Mouse (Mus musculus) ES-E14 (cell line): ENCODE results near the gene Pigf. TPM values are rescaled to one million over a fixed set of nuclear protein-coding genes. Genes with fewer than 3 reads are reported as not detected.

ENCODE experiments used
- DNase-seq: peaks from one replicate; pipeline ENCODE4 v3.0.0-alpha.2; 2013; ENCODE audit warnings: low read depth, low spot score
- H3K27ac ChIP-seq: 2 replicates; pipeline ENCODE4 v1.5.1; 2012; ENCODE audit warnings: low read depth, mild to moderate bottlenecking, low read length, moderate library complexity, mixed read lengths; ENCODE audit not compliant: poor library complexity, insufficient read depth, severe bottlenecking
- H3K36me3 ChIP-seq: 2 replicates; pipeline ENCODE4 v1.6.1; 2012; ENCODE audit warnings: mild to moderate bottlenecking, low read length, moderate library complexity, mixed read lengths; ENCODE audit not compliant: control insufficient read depth, poor library complexity, insufficient read depth, severe bottlenecking
- H3K4me1 ChIP-seq, 2 experiments: fragments of 150-350 bp in 1 of 2; sonication (generic) in 1 of 2; 2 replicates each; pipeline ENCODE4 v1.6.1; 2012; ENCODE audit warnings: low read length in 2 of 2, mild to moderate bottlenecking in 1 of 2, mixed read lengths in 1 of 2; ENCODE audit not compliant: control insufficient read depth in 2 of 2, insufficient read depth in 2 of 2, poor library complexity in 1 of 2
- H3K4me3 ChIP-seq, 2 experiments: fragments of 150-350 bp in 1 of 2; sonication (generic) in 1 of 2; 2 replicates each; pipeline ENCODE4 v1.5.1; 2012; ENCODE audit warnings: low read length in 2 of 2, low read depth in 1 of 2, mild to moderate bottlenecking in 1 of 2, mixed read lengths in 1 of 2; ENCODE audit not compliant: insufficient read depth in 1 of 2, poor library complexity in 1 of 2, severe bottlenecking in 1 of 2
- H3K9ac ChIP-seq: 2 replicates; pipeline ENCODE4 v1.6.1; 2012; ENCODE audit warnings: low read depth, mild to moderate bottlenecking, low read length, mixed read lengths; ENCODE audit not compliant: poor library complexity, insufficient read depth, severe bottlenecking
- H3K9me3 ChIP-seq: fragments of 150-350 bp; sonication (generic); 2 replicates; pipeline ENCODE4 v1.6.1; 2012; ENCODE audit warnings: low read depth, mild to moderate bottlenecking, low read length; ENCODE audit not compliant: control insufficient read depth, insufficient read depth
- CHD2 ChIP-seq: IDR thresholded peaks from 2 replicates; pipeline ENCODE4 v1.6.1; 2014; ENCODE audit warnings: mild to moderate bottlenecking, low read depth, low read length, inconsistent platforms
- HCFC1 ChIP-seq: IDR thresholded peaks from 2 replicates; pipeline ENCODE4 v1.6.1; 2012; ENCODE audit warnings: low read length, inconsistent platforms, borderline replicate concordance; ENCODE audit not compliant: insufficient read depth
- MAFK ChIP-seq: IDR thresholded peaks from 2 replicates; pipeline ENCODE4 v1.6.1; 2014; ENCODE audit warnings: mild to moderate bottlenecking, low read depth, low read length, inconsistent platforms; ENCODE audit not compliant: insufficient read depth
- ZC3H11A ChIP-seq: IDR thresholded peaks from 2 replicates; pipeline ENCODE4 v1.6.1; 2012; ENCODE audit warnings: low read depth, mild to moderate bottlenecking, inconsistent platforms, low read length, borderline replicate concordance
- ZNF384 ChIP-seq: IDR thresholded peaks from 2 replicates; pipeline ENCODE4 v1.6.1; 2012; ENCODE audit warnings: low read depth, low read length, inconsistent platforms
- in situ Hi-C, 2 experiments: fragments of 600-800 bp; cut with MboI; formaldehyde crosslinking; loops; one replicate each; pipeline ENCODE4 v1.15.1; 2025; ENCODE audit warnings: low sequenced_read_pairs in 2 of 2, inconsistent platforms in 1 of 2; ENCODE audit not compliant: unreplicated experiment in 2 of 2
- total RNA-seq: library from RNA; depleted of rRNA; stranded (reverse); fragments of 300-350 nt; gene quantifications from 2 replicates; pipeline ENCODE4 v1.2.3, GENCODE M21; 2012

The Pigf gene
- total RNA-seq, 1 experiment, result 74.4 TPM

DNA sequence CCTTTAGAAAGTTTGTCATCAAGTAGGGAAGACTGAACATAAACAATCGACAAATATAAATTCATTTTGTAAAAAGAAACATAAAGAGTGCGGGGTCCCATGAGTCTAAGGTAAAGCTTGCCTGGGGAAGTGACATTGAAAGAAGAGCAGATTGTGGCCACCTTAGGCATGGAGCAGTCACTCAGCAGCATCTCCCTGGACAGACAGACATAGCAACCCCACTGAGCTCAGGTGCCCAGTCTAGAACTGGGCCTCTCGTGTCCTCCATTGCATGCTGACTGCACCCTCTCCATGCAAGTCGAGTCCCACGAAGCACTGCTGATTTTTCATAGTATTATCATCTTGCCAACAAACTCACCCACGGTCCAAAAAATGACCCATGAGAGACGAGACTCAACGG is 19.6 kb upstream of the Pigf start:
- DNase-seq, result no peak
- H3K4me3 ChIP-seq, result no peak overlapping the region
- in situ Hi-C loops, result loop anchor here (10.0 to 25.0 kb wide), 2 partner anchors 130 to 193 kb away; partner anchors contain the start of gene Tmem247 (in 1 of the 2)
- H3K9me3 ChIP-seq, result no peaks in the 10 kb centered on the region
- no peak overlapping the region for H3K27ac ChIP-seq
- no peaks in the 10 kb centered on the region for H3K36me3 ChIP-seq
- H3K9ac ChIP-seq, result no peak overlapping the region
- TF ChIP-seq CHD2 (no peak), HCFC1 (no peak), ZNF384 (no peak), MAFK (no peak), ZC3H11A (no peak)
- H3K4me1 ChIP-seq, result no peaks in the 10 kb centered on the region

DNA sequence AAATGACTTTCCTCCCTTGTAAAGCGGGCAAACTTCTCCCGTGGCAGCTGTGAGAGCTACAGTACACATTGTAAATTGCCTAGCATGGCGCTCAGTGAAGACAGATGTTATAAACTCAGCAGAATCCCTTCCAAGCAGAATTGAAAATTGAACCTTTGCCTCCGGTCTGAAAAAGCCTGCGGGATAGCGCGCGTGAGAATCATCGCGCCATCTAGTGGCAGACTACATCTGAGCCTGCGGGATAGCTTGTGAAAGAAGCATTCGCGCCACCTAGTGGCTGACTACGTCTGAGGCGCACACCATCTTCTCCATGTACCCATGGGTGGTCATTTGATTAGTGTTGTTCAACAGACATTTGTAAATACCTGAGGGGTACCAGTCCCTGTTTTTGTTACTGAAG is 19.2 kb upstream of the Pigf start:
- Histone ChIP-seq H3K4me3 (no peak overlapping the region), H3K4me1 (no peaks in the 10 kb centered on the region), H3K9me3 (no peaks in the 10 kb centered on the region), H3K9ac (no peak overlapping the region), H3K27ac (no peak overlapping the region), H3K36me3 (no peaks in the 10 kb centered on the region)
- TF ChIP-seq ZNF384, result no peak
- peak; percentile 92 for TF ChIP-seq ZC3H11A
- peak; percentile 79 for DNase-seq
- in situ Hi-C loops, result loop anchor here (10.0 to 25.0 kb wide), 2 partner anchors 130 to 193 kb away; partner anchors contain the start of gene Tmem247 (in 1 of the 2)

DNA sequence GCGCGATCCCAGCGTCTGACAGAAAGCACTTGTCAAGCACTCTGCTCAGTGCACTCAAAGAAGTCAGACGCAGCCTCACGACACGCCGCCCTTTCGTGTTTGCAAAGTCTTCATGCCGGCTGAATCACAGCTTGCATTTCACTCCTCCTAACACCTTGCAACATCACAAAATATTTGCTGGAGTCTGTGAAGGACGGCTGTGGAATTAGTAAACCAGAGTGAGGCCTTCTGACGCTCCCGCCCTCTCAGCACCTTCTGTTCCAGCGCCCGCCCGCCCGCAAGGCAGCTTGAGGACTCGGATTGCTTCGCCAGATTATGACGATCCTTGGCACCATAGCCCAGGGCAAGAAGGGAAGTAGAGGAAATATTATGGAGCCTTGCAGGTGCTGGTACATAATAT is 16.5 kb upstream of the Pigf start:
- in situ Hi-C loops, result loop anchor here (10.0 to 25.0 kb wide), 2 partner anchors 127 to 196 kb away; partner anchors contain the start of gene Tmem247 (in 1 of the 2)
- TF ChIP-seq HCFC1 (no peak), MAFK (no peak), ZNF384 (no peak), CHD2 (no peak), ZC3H11A (no peak)
- no peak for DNase-seq
- Histone ChIP-seq H3K4me1 (no peaks in the 10 kb centered on the region), H3K4me3 (peak overlapping the region; percentile 46 to 54), H3K9me3 (no peaks in the 10 kb centered on the region), H3K27ac (no peak overlapping the region), H3K36me3 (no peaks in the 10 kb centered on the region), H3K9ac (no peak overlapping the region; the same call in 1 of the 2 replicates)

DNA sequence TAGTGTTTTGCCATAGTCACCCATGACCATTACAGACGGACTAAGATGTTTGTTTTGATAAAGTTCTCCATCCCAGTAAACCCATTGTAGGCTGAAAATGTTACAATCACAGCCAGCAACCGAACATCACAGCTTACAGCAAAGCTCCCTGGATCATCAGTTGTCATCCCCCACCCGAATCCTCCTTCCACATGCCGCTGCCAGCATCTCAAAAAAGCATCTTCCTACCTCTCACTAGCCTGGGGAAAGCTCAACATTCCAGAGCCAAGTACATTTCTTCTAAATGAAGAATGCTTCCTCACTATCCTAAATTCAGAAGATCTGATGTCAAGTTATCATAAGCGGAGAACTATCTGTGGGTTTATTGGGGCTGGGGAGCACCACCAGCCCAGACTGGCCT is 13.3 kb upstream of the Pigf start:
- Histone ChIP-seq H3K4me1 (no peaks in the 10 kb centered on the region), H3K9me3 (no peaks in the 10 kb centered on the region), H3K4me3 (no peak overlapping the region), H3K27ac (no peak overlapping the region), H3K36me3 (no peaks in the 10 kb centered on the region; the same call in 1 of the 2 replicates), H3K9ac (no peak overlapping the region)
- TF ChIP-seq HCFC1 (no peak), MAFK (no peak), ZNF384 (no peak), CHD2 (no peak)
- in situ Hi-C loops, result loop anchor here (10.0 to 25.0 kb wide), 2 partner anchors 199 to 216 kb away; no protein-coding TSS in a partner anchor
- DNase-seq, result no peak
